10 mouse cellular contexts compared by ENCODE assay signal in genomic region chr7:121312961-121313587, GRCm38 (mm10).
A peak's percentile ranks its signal among the peaks of the same experiment; 100 is the strongest.
DNase-seq lines count a peak whose midpoint lies in the region; ATAC-seq and TF ChIP-seq lines count a peak whose summit lies in the region.
"Had no signal": no experiment of that assay in that cellular context is flagged by ENCODE, and none has a peak within 500 bp of the region (broad histone marks: within the 10 kb centered on the region; RNA-seq: fewer than 3 reads in every experiment).

No protein-coding gene starts in this region.

- H3K4me1 ChIP-seq in ES-Bruce4 (ENCODE audit: control insufficient read depth, insufficient read depth, low read length) = no peaks in the 10 kb centered on the region
- H3K4me1 ChIP-seq in forebrain, embryonic 13.5 days = 0 out of 2 replicates have a peak, but pooled peaks cover 5% of the 10 kb centered on the region
- H3K4me1 ChIP-seq in limb, embryonic 15.5 days = peaks cover 6% of the 10 kb centered on the region

- no peak for TF ChIP-seq EP300 in ES-Bruce4 (IDR thresholded peaks at IDR 0.05; ENCODE audit: insufficient read depth, low read depth, low read length)

- H3K9ac ChIP-seq in ES-Bruce4 (ENCODE audit: low read depth, poor library complexity, severe bottlenecking) = no peak overlapping the region
- H3K9ac ChIP-seq in forebrain, embryonic 13.5 days = 0 out of 2 replicates have a peak overlapping the region, but pooled peaks have one; percentile 9
- no peak overlapping the region for H3K9ac ChIP-seq in limb, embryonic 15.5 days
- H3K9ac ChIP-seq: liver, postnatal 0 days had no signal

- WGBS in forebrain, embryonic 13.5 days = 7% methylated on average over 19 of the region's 19 CpGs
- 6% methylated on average over 19 of the region's 19 CpGs for WGBS in limb, embryonic 15.5 days

- peak overlapping the region; percentile 42 for H3K4me2 ChIP-seq in forebrain, embryonic 13.5 days
- H3K4me2 ChIP-seq in limb, embryonic 15.5 days = 0 out of 2 replicates have a peak overlapping the region, but pooled peaks have one; percentile 17

- TF ChIP-seq CTCF in ES-Bruce4 (IDR thresholded peaks at IDR 0.05; ENCODE audit: low read depth, low read length) = no peak

- H3K27ac ChIP-seq in ES-Bruce4 (ENCODE audit: insufficient read depth, low read length) = no peak overlapping the region
- no peak overlapping the region for H3K27ac ChIP-seq in forebrain, embryonic 13.5 days
- H3K27ac ChIP-seq in limb, embryonic 15.5 days = no peak overlapping the region

- peak overlapping the region; percentile 25; the same call in 1 of the 2 replicates for H3K4me3 ChIP-seq in ES-Bruce4 (ENCODE audit: low read depth, low read length)
- H3K4me3 ChIP-seq in forebrain, embryonic 13.5 days = no peak overlapping the region; the same call in 1 of the 2 replicates
- no peak overlapping the region for H3K4me3 ChIP-seq in limb, embryonic 15.5 days

- DNase-seq in cerebellum, adult 18-20 months = peak; percentile 2 to 3
- DNase-seq in c-Kit-positive CD71-positive TER-119-positive erythroid progenitor cells, embryonic 14.5 days (ENCODE audit: low spot score) = no peak
- no peak for DNase-seq in thymus, postnatal 14 days
- DNase-seq in left cerebral cortex, adult 9 months (ENCODE audit: low spot score in 2 of 2) = no peak
- DNase-seq: liver, postnatal 0 days; thymus, postnatal 25 days had no signal

- H3K9me3 ChIP-seq in ES-Bruce4 (replicated peaks; ENCODE audit: control insufficient read depth, insufficient read depth, low read length, poor library complexity, severe bottlenecking) = no peaks in the 10 kb centered on the region
- H3K9me3 ChIP-seq in forebrain, embryonic 13.5 days (replicated peaks) = no peaks in the 10 kb centered on the region
- H3K9me3 ChIP-seq in limb, embryonic 15.5 days = no peaks in the 10 kb centered on the region

- ATAC-seq in forebrain, embryonic 13.5 days = no peak
- ATAC-seq in limb, embryonic 15.5 days (ENCODE audit: insufficient number of reproducible peaks, low FRiP score, low TSS enrichment, low read depth) = no peak
- ATAC-seq in CD4-positive, CD25-positive, alpha-beta regulatory T cell, adult 4 months = no peak
- ATAC-seq: liver, postnatal 0 days had no signal

- peaks cover 1% of the 10 kb centered on the region; the same call in 1 of the 2 replicates for H3K27me3 ChIP-seq in ES-Bruce4 (ENCODE audit: control insufficient read depth, insufficient read depth, low read length, poor library complexity, severe bottlenecking)
- H3K27me3 ChIP-seq in forebrain, embryonic 13.5 days = peaks cover 22% of the 10 kb centered on the region
- H3K27me3 ChIP-seq in limb, embryonic 15.5 days = no peaks in the 10 kb centered on the region

- no peak for TF ChIP-seq POLR2A in ES-Bruce4 (IDR thresholded peaks at IDR 0.05; ENCODE audit: insufficient read depth, low read length)

- H3K36me3 ChIP-seq in ES-Bruce4 (ENCODE audit: control insufficient read depth, insufficient read depth, low read length, poor library complexity, severe bottlenecking) = no peaks in the 10 kb centered on the region
- no peaks in the 10 kb centered on the region for H3K36me3 ChIP-seq in forebrain, embryonic 13.5 days (ENCODE audit: poor library complexity, severe bottlenecking)
- no peaks in the 10 kb centered on the region for H3K36me3 ChIP-seq in limb, embryonic 15.5 days

Comparison
In these comparisons a context has a peak if more than half of its experiments do, and no peak if none do; other contexts are left out.
1. DNase-seq: peak in cerebellum, adult 18-20 months (2 of 2); none in c-Kit-positive CD71-positive TER-119-positive erythroid progenitor cells, embryonic 14.5 days (single experiment), thymus, postnatal 14 days (single experiment) and left cerebral cortex, adult 9 months (0 of 2).